Mouse (Mus musculus) embryo, embryonic 11.5 days (tissue): ENCODE measurements at regions not wholly inside any gene's neighbourhood (a gene's known extent, or its start where the extent isn't known, plus 50 kb on each side); places are given as distances from the start of the nearest gene placed in this dataset.

Experiments
- DNase-seq: peaks from one replicate; pipeline ENCODE4 v3.0.0-alpha.2; 2012; ENCODE audit warnings: low read depth, low spot score

DNA sequence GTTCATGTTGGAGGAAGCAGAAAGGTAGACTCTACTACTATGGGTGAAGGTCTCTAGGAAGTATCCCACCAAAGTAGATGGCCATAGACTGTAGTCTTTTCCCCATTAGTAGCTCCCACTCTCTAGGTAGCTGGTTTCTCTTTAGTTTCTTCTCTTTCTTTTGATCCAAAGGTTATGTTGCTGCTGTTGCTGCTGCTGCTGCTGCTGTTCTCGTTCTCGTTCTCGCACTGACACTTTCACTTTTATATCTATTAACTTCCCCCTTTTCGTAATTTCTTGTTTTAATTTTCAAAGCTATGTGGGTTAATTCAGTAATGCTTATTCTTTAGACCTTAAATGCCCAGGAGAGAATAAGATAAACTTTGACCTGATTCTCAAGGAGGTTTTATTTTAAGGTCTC is 58.3 kb downstream of the Tmem100 start:
- no peak for DNase-seq

DNA sequence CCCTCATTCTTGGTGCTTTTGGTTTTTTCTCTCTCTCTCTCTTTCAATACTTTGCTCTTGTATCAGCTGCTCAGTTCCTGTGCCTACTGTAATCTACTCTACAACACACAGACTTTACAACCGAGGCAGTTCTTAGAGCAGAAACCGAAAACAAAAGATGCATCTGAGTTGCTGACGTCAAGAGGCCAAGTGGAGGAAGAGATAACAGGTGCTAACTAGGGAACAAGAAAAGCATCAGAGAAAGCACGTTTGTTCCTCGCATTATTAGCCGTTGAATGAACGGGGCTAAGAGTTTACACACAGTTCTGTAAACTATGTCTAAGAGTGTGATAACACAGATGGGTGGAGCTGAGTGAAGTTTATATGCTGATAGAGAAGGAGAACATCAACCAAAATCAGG is 63.9 kb downstream of the Tmem100 start:
- no peak for DNase-seq

DNA sequence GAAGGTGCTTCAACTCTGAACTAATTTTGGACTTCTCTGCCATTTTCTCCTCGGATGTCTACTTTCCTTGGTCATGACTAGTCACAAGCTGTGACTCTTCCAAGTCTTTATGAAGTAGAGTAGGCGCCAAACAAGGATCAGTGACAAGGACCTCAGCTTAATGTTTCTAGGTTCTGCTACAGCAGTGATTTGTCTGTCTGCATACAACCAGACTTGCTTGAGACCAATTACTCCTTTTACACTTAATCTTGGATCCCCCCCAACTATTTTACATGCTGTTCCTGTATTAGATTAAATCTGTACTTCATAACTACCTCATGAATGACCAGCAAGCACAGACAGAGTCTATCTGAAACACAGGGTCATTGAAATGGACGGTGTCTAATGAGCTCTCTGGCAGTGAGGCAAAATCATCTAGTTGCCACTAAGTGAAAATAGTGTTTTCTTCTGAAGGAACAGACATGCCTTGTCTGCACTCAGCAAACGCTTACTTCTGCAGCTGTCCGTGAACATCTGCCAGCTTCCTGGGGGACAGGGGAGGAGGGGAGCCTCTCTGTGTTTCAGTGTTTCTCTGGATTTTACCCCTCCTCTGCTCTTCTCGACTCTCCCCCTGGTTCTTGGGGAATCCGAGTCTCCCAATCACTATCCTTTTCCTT is 64.7 kb downstream of the Tmem100 start:
- DNase-seq: no peak

DNA sequence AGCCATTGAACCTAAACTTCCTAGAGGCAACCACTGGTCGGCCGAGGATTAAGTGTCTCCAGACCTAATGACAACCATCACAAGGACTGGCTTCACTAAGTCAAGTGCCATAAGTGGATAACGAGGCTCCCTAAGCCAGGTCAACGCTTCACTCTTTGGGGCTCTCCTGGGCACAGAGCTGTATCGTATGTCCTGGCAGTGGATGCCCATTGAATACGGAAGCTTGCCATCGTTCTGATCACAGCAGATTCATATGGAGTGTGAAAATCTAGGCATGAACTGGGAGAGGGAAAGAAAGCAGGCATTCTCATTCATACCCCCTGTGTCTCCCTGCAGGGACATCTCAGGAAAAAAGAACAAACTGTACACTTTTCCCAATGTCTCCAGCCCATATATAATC is 68.3 kb downstream of the Tmem100 start:
- DNase-seq: no peak

DNA sequence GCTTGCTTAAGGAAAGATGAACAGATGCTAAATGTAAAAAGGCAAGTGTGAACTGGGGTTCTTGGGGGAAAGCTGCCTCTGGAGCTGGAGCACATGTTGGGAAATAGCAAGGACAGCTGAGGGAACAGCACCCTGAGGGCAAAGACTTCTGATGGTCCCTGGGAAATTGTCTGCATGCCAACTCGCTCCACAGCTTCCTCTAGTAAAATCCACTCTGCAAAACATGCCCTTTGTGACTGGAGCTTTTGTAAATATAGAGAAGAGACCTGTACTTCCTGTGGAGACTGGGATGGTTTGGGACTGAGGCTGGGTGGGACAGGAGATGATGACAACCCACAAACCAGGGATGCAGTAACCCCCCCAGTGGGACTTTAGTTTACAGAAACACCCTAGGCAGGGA is 69.0 kb downstream of the Tmem100 start:
- DNase-seq: no peak

DNA sequence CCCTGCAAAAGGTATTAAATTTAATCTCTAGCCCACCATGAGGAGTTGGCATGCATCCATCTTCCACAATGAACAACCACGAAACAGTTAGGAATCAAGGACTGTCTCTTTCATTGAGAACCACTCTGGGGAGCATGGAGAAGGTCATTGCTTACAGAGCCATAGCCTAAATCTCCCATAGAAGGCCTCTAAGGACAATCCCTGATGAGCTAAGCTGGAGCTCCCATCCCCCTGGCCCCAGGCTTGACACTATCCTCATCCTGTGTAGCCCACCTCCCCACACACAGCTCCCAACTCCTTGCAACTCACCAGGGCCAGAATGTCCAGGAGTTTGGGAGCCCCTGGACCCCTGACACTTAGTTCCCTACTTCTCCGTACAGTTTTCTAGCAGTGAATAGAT is 70.0 kb downstream of the Tmem100 start:
- no peak for DNase-seq

DNA sequence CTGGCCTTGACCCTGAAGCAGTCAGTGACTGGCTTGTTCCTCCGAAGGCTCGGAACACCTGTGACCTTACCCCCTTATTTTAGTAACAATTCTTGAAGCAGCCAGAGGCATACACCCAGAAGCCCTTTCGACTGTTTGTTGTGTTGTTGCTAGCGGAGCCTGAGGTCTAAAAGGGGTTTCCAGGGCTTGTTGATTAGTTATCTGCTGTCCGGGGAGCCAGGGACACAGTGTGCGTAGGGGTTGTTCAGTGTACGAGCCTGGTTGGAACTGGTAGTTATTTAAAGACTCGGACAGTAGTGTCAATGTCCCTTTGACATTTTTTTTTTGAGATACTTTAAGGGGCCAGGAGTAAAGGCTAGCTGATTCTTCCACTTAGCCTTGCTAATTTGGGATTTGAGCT is 71.1 kb downstream of the Tmem100 start:
- DNase-seq: no peak

DNA sequence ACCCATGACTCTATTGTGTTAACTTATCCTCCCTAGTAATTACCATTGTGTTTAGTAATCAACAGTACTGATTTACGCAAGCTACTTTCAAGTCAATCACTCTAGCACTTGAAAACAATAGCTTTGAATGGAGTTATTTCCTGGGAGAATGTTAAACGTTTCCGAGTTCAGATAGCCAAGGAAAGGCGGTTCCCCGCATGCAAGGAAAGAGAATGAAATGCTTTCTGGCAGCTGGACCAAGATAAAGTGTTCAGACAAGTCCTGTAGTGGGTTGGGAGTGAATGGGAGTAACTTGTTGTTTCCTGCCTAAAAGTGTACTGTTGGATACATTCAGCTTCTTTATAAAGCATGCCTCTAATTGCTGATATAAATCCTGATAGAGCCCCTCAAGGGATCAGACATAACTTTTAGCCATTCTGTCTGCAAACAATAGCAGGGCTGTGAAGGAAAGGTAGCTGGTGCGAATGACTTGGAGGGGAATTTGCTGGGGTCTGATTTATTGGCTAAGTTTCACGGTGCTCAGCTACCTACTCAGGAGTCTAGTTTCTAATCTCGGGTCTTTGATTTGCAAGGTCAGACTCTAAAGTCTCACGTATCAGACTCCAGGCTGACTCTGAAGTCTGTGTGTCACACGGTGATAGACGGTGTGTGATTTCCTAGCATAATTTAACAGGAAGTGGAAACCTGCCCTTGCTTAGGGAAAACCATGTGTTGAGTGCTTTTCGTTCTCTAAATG is 76.1 kb downstream of the Tmem100 start:
- DNase-seq: no peak

DNA sequence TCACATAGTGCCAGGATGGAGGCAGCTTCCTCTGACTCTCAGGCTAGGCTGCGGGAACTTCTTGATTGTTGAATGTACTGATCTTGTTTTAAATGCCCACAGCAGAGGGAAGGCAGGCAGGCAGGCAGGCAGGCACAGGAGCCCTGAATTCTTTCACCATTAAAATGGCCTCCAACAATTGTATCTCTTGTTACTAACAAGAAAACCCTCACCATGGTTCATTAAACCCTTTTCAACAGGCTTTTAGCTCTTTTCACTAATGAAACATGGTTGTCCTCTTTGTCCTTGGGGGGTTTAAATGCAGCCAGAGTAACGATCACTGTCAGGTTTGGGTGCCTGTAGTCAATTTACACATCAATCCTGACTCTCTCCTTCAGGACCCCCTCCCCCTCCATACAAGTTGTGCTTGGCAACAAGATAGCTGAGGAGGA is 77.8 kb upstream of the Gm45716 start:
- no peak for DNase-seq

DNA sequence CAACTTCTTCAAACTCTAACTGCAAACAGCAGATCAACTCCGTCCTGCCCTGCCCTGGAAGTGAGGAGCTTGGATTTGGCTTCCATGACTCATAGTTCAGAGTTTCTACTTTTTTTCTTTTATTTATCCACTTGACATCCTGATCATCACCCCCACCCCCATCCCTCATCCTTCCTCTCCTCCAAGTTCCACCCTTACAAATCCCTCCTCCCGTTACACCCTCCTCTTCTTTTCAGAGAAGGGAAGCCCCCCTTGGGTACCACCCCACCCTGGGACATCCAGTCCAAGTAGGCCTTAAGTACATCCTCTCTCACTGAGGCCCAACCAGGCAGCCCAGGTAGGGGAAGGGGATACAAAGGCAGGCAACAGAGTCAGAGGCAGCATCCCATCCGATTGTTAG is 77.3 kb upstream of the Gm45716 start:
- DNase-seq: no peak

DNA sequence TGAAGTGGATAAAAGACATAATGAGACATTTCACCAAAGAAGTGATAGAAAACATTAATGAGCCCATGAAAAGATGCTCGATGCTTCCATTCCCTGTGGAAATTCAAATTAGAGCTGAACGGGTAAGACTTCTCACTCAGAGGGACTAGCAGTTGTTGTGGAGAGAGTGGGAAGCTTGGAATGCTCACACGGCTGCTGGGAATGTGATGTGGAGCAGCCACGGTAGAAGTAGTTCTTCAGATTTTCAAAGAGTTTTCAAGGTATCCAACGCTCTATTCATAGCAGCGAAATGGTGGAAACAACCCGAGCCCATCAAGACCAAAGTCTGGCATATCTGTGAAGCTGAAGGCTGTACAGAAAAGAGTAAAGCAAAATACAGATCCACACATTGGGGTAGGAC is 75.3 kb upstream of the Gm45716 start:
- DNase-seq: no peak

DNA sequence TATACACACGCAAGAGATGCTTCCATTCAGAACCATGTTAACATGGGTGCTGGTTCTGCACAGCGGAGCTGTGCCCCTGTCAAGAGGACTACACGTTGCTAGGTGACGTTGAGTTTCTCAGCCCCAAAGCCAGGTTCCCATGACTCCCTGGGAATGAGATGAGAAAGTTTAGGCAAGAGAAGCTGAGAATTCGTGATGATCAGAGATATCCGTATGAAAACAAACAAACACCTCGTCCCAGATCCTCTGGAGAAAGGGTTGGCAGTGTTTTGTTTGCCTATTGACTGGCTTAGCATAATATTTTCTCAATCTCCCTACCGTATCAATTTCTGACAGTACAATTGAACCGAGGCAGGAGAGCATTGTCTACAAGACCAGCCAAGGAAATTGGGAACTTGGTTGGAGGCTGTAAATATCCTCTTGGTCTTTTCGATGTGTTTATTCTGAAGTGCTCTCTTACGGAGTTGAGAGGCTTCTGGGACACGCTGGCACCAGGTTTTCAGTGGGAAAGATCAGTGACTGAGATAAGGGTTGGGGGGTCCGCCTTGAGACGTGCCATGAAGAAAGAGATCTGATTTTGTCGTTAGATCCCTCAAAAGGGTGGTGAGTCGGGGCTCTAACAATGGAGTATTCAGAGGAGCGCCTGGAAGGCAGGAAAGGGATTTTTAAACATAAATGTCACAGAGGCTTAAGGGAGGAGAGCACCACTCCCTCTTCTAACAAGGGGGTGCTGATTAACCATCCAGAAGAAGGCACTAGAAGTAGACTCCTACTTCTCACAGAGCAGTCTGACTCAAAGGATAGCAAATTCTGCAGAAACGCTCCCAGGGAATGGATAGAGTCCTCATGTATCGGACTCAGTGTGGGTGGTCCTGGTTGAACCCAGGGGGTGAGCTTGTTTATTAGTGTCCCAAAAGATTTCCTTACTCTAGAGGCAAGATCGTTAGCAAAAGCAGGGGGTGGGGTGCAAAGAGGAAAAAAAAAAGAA is 70.5 kb upstream of the Gm45716 start:
- DNase-seq: no peak

DNA sequence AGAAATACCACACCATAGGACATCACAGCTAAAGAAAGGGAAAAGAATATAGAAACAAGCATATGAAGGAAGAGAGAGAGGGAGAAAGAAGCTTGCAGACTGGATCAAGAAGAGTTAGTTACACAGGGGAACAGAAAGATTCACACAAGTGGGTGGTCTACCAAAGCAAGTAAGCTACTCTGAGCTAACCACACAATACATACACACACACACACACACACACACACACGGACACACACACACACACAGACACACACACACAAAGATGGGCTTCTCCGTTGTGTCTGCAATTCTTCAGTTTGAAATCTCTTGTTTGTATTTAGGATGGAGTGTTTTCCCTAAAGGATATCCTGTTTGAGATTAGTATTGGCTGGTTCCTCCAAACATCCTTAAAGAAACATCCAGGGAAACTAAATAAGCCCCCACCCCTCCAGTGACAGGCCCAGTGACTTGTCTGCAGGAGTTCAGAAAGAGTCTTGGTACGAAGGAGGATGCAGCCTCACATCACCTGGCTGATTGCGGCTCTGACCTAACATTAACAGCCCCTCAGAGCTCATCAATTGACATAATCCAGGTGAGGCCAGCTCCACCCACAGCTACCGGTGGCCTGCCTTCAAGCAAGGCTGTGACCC is 69.7 kb upstream of the Gm45716 start:
- DNase-seq: no peak

DNA sequence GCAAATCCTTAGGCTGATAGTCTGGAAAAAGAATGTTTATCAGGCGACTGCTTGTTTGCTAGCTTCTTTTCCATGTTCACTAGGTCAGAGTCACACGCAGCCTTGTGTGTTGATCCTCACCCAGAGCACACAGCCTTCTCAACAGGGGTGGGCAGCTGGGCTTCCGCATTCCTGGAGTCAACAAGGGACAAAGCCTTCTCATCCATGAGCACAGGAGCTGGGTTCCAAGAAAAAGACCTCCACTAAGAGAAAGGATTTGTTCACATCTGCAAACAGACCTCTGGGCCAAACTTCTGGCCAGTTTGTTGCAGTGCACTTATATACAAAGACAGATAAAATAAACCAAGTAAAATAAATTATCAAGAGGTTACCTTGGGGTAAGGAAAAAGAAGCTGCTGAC is 65.6 kb upstream of the Gm45716 start:
- DNase-seq: no peak

DNA sequence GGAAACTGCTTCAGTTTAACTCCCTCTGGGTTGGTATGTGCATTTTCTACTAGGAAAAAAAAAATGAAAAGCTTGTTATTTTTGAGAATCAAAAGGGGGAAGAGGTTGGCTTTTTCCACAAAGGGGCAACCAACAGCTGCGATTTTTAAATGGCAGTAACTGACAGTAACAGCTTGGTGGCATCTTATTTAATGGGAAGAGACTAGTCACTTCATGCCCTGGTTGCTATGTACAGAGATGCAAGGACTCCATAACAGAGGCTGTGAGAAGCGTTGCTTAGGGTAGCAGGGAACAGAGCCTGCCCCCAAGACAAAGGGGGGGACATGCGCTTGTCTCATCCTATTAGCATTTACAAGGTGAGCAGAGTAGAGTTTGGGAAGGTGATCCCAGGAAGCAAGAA is 64.8 kb upstream of the Gm45716 start:
- DNase-seq: no peak

DNA sequence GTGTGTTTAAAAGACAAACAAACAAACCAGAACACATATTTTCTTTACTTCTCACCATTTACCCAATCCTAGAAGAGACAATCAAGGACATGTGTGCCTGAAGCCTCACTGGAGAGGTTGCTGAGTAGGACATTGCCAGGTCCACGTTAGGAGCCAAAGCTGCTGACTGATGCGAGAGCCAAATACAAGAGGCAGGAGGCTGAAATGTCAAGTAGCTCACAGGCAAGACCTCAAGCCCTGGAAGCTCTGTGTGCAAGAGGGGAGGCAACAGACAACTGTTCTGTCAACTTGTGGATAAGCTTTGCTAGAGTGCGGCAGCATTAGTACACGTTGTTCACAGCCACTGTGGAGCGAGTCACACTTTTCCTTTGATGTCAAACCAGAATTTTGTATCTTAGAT is 63.6 kb upstream of the Gm45716 start:
- no peak for DNase-seq

DNA sequence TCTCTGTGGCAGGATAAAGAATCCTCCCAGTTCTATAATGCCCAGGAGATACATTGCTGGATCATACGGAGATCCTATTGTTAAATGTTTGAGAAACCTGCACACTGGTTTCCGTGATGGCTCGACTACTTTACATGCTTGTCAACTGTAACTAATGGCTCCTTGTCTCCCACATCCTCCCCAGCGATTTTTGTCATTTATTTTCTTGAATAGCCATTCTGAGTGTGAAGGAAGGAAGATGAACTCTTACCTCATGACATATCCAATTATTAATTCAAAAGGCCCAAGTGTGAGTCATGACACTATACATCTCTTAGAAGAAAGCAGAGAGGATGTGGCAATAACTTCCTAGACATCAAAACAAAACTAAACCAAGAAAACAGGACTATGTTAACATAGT is 61.2 kb upstream of the Gm45716 start:
- DNase-seq: no peak

DNA sequence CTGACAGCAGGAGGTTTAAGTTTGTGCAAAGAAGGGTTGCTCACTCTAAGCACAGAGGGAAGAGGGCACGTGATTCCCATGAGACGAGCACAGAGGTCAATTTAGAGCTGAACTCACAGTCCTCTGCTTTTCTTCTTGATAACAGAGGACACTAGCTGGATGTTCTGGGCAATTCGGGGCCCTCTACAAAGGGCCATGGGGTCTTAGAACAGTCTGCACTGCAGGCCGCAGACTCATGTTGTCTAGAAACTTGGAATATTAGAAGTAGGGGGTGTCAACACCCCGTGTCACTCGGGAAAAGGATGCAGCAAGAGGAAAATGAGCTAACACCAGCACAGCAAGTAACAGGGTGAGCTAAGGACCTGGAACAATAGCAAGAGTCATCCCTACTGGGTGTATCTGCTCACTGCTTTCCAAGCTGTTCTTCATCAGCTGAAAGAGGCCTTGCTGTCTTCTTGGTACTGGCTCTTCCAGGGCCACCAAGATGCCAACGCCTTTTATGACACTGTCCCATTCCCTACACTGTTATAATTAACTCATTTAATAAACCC is 58.5 kb upstream of the Gm45716 start:
- DNase-seq: no peak

DNA sequence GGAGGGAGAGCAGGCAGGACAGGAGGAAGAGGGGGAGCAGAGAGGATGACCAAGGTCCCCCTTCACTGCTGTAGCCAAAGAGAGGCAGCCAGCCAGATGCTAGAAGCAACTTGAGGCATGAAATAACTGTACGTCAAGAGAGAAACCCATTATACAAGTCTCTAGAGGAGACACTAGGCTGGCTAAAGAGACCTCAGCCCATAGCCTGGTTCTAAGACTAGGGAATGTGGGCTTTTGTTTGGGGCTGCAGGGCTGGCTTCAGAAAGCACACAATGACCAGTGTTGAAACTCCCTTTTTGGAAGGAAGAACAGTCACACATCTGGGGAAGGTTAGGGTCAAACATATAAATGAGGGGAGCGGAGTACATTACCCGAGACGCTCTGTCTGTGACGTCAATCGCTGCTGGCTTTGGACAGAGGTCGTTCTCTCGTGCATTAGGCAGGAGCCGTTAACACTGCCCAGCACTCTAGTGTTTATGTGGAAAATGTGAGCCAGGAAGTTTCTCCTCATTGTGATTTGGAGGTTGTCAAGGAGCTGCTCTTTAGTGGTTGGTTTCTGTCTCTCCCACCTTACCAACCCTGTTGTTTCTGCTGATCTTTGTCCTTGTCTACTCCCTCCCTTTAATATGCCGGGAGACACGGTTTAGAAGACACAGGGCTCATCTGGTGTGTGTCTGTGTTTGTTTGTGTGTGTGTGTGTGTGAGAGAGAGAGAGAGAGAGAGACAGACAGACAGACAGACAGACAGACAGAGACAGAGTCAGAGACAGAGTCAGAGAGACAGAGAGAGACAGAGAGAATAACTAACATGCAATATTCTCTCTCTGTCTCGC is 57.5 kb upstream of the Gm45716 start:
- DNase-seq: peak; percentile 11

DNA sequence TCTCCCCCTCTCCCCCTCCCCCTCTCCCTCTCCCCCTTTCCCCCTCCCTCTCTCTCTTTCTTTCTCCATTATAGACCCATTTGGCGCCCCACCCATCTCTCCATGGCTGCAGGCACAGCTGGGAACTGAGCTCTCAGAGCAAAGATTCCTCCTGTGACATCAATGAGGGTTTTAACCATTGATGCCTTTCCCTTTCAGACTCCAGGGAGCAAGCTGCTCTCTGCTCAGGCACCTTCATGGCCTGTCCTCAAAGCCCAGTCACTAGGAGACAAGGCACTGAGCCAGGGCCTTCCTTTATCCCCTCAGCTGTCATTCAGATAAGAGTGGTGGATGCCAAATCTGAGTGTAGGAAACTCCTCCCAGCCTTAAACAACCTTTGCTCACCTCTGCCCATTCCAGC is 56.8 kb upstream of the Gm45716 start:
- no peak for DNase-seq

DNA sequence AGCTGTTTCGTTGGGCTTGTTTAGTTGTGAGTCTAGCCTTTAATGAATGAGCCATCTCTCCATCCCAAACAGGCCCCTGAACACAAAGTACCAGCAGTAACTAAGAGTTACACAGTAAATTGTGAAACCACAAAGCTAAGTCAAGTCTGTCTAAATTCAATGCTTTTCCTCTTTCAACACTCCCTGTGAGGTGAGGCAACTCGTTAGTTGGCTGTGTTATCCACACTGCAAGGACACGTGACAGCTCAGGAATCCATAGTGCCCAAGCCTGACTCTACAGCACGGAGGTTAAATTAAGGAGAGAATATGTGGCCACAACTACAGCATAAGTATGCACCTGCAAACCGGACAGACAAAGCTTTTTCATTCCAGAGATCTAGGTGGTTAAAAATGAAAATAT is 54.9 kb upstream of the Gm45716 start:
- DNase-seq: no peak
